Mouse (Mus musculus): ENCODE results near the gene Lgals1. TPM values are rescaled to one million over a fixed set of nuclear protein-coding genes. Genes with fewer than 3 reads are reported as not detected.
"Not testable (repeated sequence)": the region's sequence is repeated elsewhere in the genome, so short reads cannot be mapped to it uniquely, and the experiment has no call there.

Gene Lgals1
- 250 and 251 TPM in 2 replicates for polyA plus RNA-seq (2012; rRNA removed)

DNA sequence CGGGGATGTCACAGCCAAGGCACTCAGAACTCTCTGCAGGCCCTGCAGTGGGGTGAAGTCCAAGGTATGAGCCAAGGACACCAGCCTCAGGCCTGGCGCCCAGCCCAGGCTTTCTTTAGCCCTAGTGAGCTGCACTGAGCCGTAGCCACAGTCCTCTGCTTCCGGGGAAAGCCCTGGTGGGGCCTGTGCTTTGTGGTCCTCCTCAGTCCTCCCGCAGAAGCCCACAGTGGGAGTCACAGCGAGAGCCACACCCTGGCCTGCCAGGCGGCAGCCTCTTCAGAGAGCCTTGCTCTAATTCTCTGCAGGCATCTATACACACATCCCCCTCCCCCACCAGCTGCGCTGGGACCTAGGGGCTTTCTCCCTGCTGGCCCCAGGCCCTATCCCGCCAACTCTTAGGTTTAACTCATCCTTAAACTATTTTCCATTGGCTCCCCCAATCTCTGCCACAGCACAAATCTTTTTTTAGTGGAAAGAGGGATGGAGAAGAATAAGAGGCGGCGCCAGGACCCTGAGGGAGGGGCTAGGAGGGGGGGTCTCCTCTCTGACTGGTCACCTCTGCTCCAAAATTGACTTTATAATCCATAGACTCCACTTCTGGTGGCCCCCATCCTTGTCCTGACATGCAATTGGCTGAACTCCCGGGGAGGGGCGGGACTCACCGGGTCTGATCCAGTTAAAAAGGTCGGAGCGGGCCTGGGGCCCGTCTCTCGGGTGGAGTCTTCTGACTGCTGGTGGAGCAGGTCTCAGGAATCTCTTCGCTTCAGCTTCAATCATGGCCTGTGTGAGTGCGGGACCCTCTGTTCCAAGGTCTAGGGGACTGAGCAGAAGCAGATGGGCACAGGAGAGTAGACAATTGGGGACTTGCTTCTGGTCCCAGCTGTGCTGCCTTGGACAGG lies at the start of gene Lgals1:
TSS of gene Lgals1 (plus strand) at position 705 of the 899 bp plus-strand sequence.
- Histone ChIP-seq H3K4me1 (ENCODE audit: control insufficient read depth, insufficient read depth, low read length) (peaks cover 6% of the 10 kb centered on the region), H3K4me3 (replicated peaks; ENCODE audit: extremely low read depth, low read depth, low read length) (peak within 1 kb of the TSS; percentile 72)
- TF ChIP-seq POLR2A (IDR thresholded peaks at IDR 0.05; ENCODE audit: borderline replicate concordance, extremely low read depth, low read depth, low read length) (peak; percentile 77; the same call in 1 of the 2 replicates), CTCF (IDR thresholded peaks at IDR 0.05; ENCODE audit: insufficient read depth, low read length) (no peak)
- DNase-seq, result peak; percentile 67
- WGBS, result 8% methylated on average over 20 of the region's 20 CpGs

DNA sequence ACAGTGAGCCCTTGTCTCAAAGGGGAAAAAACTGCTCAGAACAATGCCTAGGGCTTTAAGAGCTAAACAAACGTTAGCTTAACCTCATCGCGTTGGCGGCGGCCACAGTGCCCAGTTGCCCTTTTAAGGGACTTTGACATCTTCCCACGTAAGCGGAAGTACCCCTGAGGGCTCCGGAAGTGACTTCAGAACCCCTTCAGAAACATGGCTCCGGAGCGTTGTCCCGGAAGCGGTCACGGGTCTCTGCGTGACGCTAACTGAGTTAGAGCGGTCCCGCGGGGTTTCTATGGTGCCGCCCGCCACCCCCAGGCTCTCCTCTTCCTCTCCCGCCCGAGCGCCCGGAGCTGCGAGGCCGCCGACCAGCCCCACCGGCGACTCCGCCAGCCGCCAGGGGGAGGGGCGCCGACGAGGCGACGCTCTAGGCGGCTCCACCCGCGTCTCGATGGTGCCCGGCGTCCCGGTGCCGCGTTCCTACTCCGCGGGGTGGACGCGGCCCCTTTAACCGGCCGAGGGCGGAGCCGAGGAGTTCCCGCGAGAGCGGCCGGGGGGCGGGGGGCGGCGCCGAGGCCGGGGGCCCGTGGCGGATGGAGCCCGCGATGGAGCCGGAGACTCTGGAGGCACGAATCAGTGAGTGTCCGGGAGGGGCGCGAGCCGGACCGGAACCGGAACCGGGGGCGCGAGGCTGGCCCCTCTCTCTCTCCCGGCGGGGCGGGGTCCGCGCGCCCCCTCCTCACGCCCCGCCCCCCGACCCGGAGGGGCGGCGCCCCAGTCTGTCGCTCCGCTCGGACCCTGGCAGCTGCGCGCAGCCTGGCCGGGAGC lies 49.3 kb upstream of the Lgals1 start, which contains the start of gene Gga1:
TSS of gene Gga1 (plus strand) at position 200 of the 819 bp plus-strand sequence.
- peak within 1 kb of the TSS; percentile 51 for H3K4me3 ChIP-seq (replicated peaks; ENCODE audit: extremely low read depth, low read depth, low read length)
- peaks cover 7% of the 10 kb centered on the region for H3K4me1 ChIP-seq (ENCODE audit: control insufficient read depth, insufficient read depth, low read length)
- no peak for TF ChIP-seq CTCF (IDR thresholded peaks at IDR 0.05; ENCODE audit: insufficient read depth, low read length)
- TF ChIP-seq POLR2A (IDR thresholded peaks at IDR 0.05; ENCODE audit: borderline replicate concordance, extremely low read depth, low read depth, low read length), result peak; percentile 83; the same call in 1 of the 2 replicates
- DNase-seq, result peak; percentile 97
- WGBS, result under 1% methylated on average over 74 of the region's 95 CpGs

DNA sequence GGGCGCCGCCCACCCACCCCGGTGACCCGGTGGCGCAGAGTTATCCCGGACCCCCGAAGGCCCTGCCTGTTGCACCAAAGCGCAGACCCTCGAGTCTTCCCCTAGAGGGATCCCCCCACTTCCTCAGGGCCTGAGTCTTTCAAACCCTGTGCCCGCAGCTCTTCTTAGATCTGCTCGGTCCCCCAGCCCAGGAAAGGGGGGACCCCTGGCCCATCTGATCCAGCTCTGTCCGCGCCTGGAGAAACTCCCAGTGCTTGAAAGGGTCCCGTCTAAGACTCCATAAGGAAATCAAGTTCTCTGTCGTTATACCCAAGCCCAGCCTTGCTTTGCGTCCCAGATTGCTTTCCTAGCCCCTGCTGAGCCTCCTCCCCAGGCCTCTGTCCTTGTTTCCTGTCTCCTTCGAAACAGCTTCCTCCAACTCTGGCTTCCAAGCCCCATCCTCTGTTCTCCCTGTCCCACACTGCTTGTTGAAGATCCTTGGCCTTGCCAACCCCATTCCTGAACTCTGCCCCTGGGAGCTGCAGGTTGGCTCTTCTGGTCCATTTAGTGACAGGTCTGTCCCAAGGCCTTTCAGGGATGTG lies 48.6 kb upstream of the Lgals1 start:
- peak; percentile 35 for DNase-seq
- H3K4me3 ChIP-seq (replicated peaks; ENCODE audit: extremely low read depth, low read depth, low read length), result peak overlapping the region; percentile 51
- TF ChIP-seq POLR2A (IDR thresholded peaks at IDR 0.05; ENCODE audit: borderline replicate concordance, extremely low read depth, low read depth, low read length), result no peak
- no peak for TF ChIP-seq CTCF (IDR thresholded peaks at IDR 0.05; ENCODE audit: insufficient read depth, low read length)
- WGBS, result under 1% methylated on average over 17 of the region's 17 CpGs
- H3K4me1 ChIP-seq (ENCODE audit: control insufficient read depth, insufficient read depth, low read length), result peaks cover 7% of the 10 kb centered on the region

DNA sequence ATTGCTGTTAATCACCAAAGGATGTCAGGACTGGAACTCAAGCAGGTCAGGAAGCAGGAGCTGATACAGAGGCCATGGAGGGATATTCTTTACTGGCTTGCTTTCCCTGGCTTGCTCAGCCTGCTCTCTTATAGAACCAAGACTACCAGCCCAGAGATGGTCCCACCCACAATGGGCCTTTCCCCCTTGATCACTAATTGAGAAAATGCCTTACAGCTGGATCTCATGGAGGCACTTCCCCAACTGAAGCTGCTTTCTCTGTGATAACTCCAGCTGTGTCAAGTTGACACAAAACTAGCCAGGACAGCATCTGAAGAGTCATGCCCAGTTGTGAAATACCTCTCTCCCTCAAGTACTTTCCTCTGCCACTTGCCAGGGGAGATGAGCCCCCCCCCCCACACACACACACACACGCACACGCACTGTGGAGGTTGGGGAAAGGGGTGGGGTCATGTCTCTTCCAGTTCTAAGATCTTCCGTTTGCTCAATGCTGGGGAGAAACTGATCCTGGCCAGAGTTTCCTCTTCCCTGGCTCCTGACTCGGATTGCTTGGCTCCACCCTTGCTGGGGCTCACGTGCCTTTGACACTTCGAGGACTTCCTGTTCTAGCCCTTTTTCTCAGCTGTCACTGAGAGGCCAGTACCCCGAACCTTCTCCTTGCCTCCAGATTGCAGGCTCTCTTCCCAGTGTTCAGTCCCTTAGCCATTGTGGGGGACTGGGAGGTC lies 47.6 kb upstream of the Lgals1 start:
- peak; percentile 44 for DNase-seq
- 7% methylated on average over 7 of the region's 7 CpGs for WGBS
- not testable (repeated sequence) for H3K4me1 ChIP-seq (ENCODE audit: control insufficient read depth, insufficient read depth, low read length); H3K4me3 ChIP-seq (replicated peaks; ENCODE audit: extremely low read depth, low read depth, low read length)

- TF ChIP-seq POLR2A (IDR thresholded peaks at IDR 0.05; ENCODE audit: borderline replicate concordance, extremely low read depth, low read depth, low read length) (no peak), CTCF (IDR thresholded peaks at IDR 0.05; ENCODE audit: insufficient read depth, low read length) (no peak)
- WGBS, result 88% methylated on average over 8 of the region's 8 CpGs
- H3K4me1 ChIP-seq (ENCODE audit: control insufficient read depth, insufficient read depth, low read length), result peaks cover 7% of the 10 kb centered on the region
- H3K4me3 ChIP-seq (replicated peaks; ENCODE audit: extremely low read depth, low read depth, low read length), result no peak overlapping the region
- DNase-seq, result no peak
Observed at GRCm38 (mm10) chr15:78880432-78880831, 46.1 kb upstream of the Lgals1 start.

- DNase-seq, result no peak
- TF ChIP-seq POLR2A (IDR thresholded peaks at IDR 0.05; ENCODE audit: borderline replicate concordance, extremely low read depth, low read depth, low read length) (no peak), CTCF (IDR thresholded peaks at IDR 0.05; ENCODE audit: insufficient read depth, low read length) (no peak)
- WGBS, result 83% methylated on average over 3 of the region's 3 CpGs
- Histone ChIP-seq H3K4me3 (replicated peaks; ENCODE audit: extremely low read depth, low read depth, low read length) (no peak overlapping the region), H3K4me1 (ENCODE audit: control insufficient read depth, insufficient read depth, low read length) (peaks cover 7% of the 10 kb centered on the region)
Observed at GRCm38 (mm10) chr15:78881828-78882227, 44.7 kb upstream of the Lgals1 start.

GRCm38 (mm10) chr15:78889401-78889853 lies 37.1 kb upstream of the Lgals1 start:
- TF ChIP-seq CTCF (IDR thresholded peaks at IDR 0.05; ENCODE audit: insufficient read depth, low read length), result no peak
- peak; percentile 24; the same call in 1 of the 2 replicates for TF ChIP-seq POLR2A (IDR thresholded peaks at IDR 0.05; ENCODE audit: borderline replicate concordance, extremely low read depth, low read depth, low read length)
- Histone ChIP-seq H3K4me3 (replicated peaks; ENCODE audit: extremely low read depth, low read depth, low read length) (no peak overlapping the region), H3K4me1 (ENCODE audit: control insufficient read depth, insufficient read depth, low read length) (0 out of 2 replicates have a peak, but pooled peaks cover 3% of the 10 kb centered on the region)
- DNase-seq, result peak; percentile 31
- WGBS, result 37% methylated on average over 13 of the region's 13 CpGs

GRCm38 (mm10) chr15:78892440-78892839 lies 34.1 kb upstream of the Lgals1 start:
- TF ChIP-seq POLR2A (IDR thresholded peaks at IDR 0.05; ENCODE audit: borderline replicate concordance, extremely low read depth, low read depth, low read length) (no peak), CTCF (IDR thresholded peaks at IDR 0.05; ENCODE audit: insufficient read depth, low read length) (no peak)
- H3K4me3 ChIP-seq (replicated peaks; ENCODE audit: extremely low read depth, low read depth, low read length), result no peak overlapping the region
- peaks cover 10% of the 10 kb centered on the region for H3K4me1 ChIP-seq (ENCODE audit: control insufficient read depth, insufficient read depth, low read length)
- DNase-seq, result no peak
- WGBS, result 77% methylated on average over 7 of the region's 7 CpGs
